Mouse (Mus musculus) CH12.LX (cell line): ENCODE results near the gene Dhdh. TPM values are rescaled to one million over a fixed set of nuclear protein-coding genes. Genes with fewer than 3 reads are reported as not detected.

ENCODE experiments used
- DNase-seq: peaks from one replicate; pipeline ENCODE4 v3.0.0-alpha.2; 2013; ENCODE audit errors: extremely low read depth
- H3K27ac ChIP-seq: 2 replicates; pipeline ENCODE4 v1.5.1; 2012; ENCODE audit warnings: low read depth, mild to moderate bottlenecking, control low read depth, moderate library complexity; ENCODE audit not compliant: insufficient read depth
- H3K27me3 ChIP-seq: replicated peaks from 2 replicates; pipeline ENCODE3; 2012; ENCODE audit warnings: inconsistent platforms
- H3K36me3 ChIP-seq, 2 experiments: replicated peaks in 1 of 2; 2 replicates each; pipeline versions ENCODE3 to v1.6.1; 2012; ENCODE audit warnings: inconsistent platforms in 1 of 2, low read length in 1 of 2, mild to moderate bottlenecking in 1 of 2, mixed read lengths in 1 of 2, moderate library complexity in 1 of 2; ENCODE audit not compliant: control insufficient read depth in 1 of 2, insufficient read depth in 1 of 2
- H3K4me1 ChIP-seq, 2 experiments: 2 replicates each; pipeline ENCODE4 v1.6.1; 2012; ENCODE audit warnings: inconsistent platforms in 1 of 2, moderate library complexity in 1 of 2; ENCODE audit not compliant: insufficient read depth in 2 of 2, control insufficient read depth in 1 of 2
- H3K4me2 ChIP-seq: 2 replicates; pipeline ENCODE4 v1.6.1; 2012; ENCODE audit warnings: low read depth, mild to moderate bottlenecking, control low read depth; ENCODE audit not compliant: poor library complexity, insufficient read depth, severe bottlenecking
- H3K4me3 ChIP-seq, 3 experiments: fragments of 150-350 bp in 1 of 3; sonication (generic) in 1 of 3; replicated peaks in 1 of 3; 2 replicates each; pipeline versions ENCODE3 to v1.5.1; 2011 to 2012; ENCODE audit warnings: low read depth in 2 of 3, low read length in 2 of 3, mild to moderate bottlenecking in 2 of 3, moderate library complexity in 2 of 3, control low read depth in 1 of 3, improper control_type of control experiment in 1 of 3, inconsistent platforms in 1 of 3, mixed read lengths in 1 of 3; ENCODE audit not compliant: poor library complexity in 1 of 3
- H3K79me2 ChIP-seq: replicated peaks from 2 replicates; pipeline ENCODE4 v1.6.1; 2012; ENCODE audit warnings: mild to moderate bottlenecking, moderate library complexity; ENCODE audit not compliant: control insufficient read depth, poor library complexity, insufficient read depth, severe bottlenecking; ENCODE audit errors: extremely low read depth
- H3K9ac ChIP-seq: 2 replicates; pipeline ENCODE4 v1.6.1; 2012; ENCODE audit warnings: low read depth, mild to moderate bottlenecking, control low read depth, moderate library complexity; ENCODE audit not compliant: insufficient read depth
- H3K9me3 ChIP-seq: replicated peaks from 2 replicates; pipeline ENCODE3; 2012; ENCODE audit warnings: low read length, inconsistent platforms, mixed read lengths
- CTCF ChIP-seq, 2 experiments: IDR thresholded peaks in 1 of 2; conservative IDR thresholded peaks in 1 of 2; 2 replicates each; pipeline ENCODE4 v1.5.1; 2011 to 2012; ENCODE audit warnings: low read depth in 2 of 2, low read length in 2 of 2, improper control_type of control experiment in 1 of 2, inconsistent platforms in 1 of 2, mild to moderate bottlenecking in 1 of 2, moderate library complexity in 1 of 2
- ELF1 ChIP-seq: IDR thresholded peaks from 2 replicates; pipeline ENCODE4 v1.6.1; 2014; ENCODE audit warnings: low read depth, mild to moderate bottlenecking, inconsistent platforms, low read length, improper control_type of control experiment
- ETS1 ChIP-seq: conservative IDR thresholded peaks from 2 replicates; pipeline ENCODE4 v1.6.1; 2012; ENCODE audit warnings: low read depth, mild to moderate bottlenecking, inconsistent platforms, low read length, improper control_type of control experiment, moderate library complexity
- GABPA ChIP-seq: IDR thresholded peaks from 2 replicates; pipeline ENCODE4 v1.6.1; 2012; ENCODE audit warnings: low read depth, low read length, improper control_type of control experiment, inconsistent platforms; ENCODE audit not compliant: insufficient replicate concordance
- HCFC1 ChIP-seq: IDR thresholded peaks from 2 replicates; pipeline ENCODE4 v1.6.1; 2012; ENCODE audit warnings: low read depth, mild to moderate bottlenecking, inconsistent platforms, low read length, improper control_type of control experiment
- IRF4 ChIP-seq: IDR thresholded peaks from 2 replicates; pipeline ENCODE4 v1.6.1; 2014; ENCODE audit warnings: low read depth, mild to moderate bottlenecking, inconsistent platforms, low read length, improper control_type of control experiment
- JUND ChIP-seq: conservative IDR thresholded peaks from 2 replicates; pipeline ENCODE4 v1.6.1; 2011; ENCODE audit warnings: low read depth, low read length, improper control_type of control experiment
- MAZ ChIP-seq: IDR thresholded peaks from 2 replicates; pipeline ENCODE4 v1.6.1; 2012; ENCODE audit warnings: low read depth, mild to moderate bottlenecking, inconsistent platforms, low read length, improper control_type of control experiment, moderate library complexity
- MXI1 ChIP-seq: IDR thresholded peaks from 2 replicates; pipeline ENCODE4 v1.6.1; 2011; ENCODE audit warnings: mild to moderate bottlenecking, low read depth, low read length, improper control_type of control experiment
- NRF1 ChIP-seq: IDR thresholded peaks from 2 replicates; pipeline ENCODE4 v1.6.1; 2014; ENCODE audit warnings: low read depth, mild to moderate bottlenecking, inconsistent platforms, low read length, improper control_type of control experiment, moderate library complexity
- PAX5 ChIP-seq: IDR thresholded peaks from 2 replicates; pipeline ENCODE4 v1.6.1; 2012; ENCODE audit warnings: low read length, inconsistent platforms, mixed read lengths
- RAD21 ChIP-seq: IDR thresholded peaks from 2 replicates; pipeline ENCODE4 v1.6.1; 2011; ENCODE audit warnings: low read depth, mild to moderate bottlenecking, low read length, improper control_type of control experiment, moderate library complexity
- SIN3A ChIP-seq: IDR thresholded peaks from 2 replicates; pipeline ENCODE4 v1.6.1; 2012; ENCODE audit warnings: low read length, improper control_type of control experiment, inconsistent platforms
- SMC3 ChIP-seq: IDR thresholded peaks from 2 replicates; pipeline ENCODE4 v1.6.1; 2011; ENCODE audit warnings: low read depth, low read length, improper control_type of control experiment
- TBP ChIP-seq: conservative IDR thresholded peaks from 2 replicates; pipeline ENCODE4 v1.6.1; 2011; ENCODE audit warnings: low read depth, low read length, improper control_type of control experiment
- TCF12 ChIP-seq: IDR thresholded peaks from 2 replicates; pipeline ENCODE4 v1.6.1; 2014; ENCODE audit warnings: low read depth, mild to moderate bottlenecking, inconsistent platforms, low read length, improper control_type of control experiment
- UBTF ChIP-seq: IDR thresholded peaks from 2 replicates; pipeline ENCODE4 v1.6.1; 2012; ENCODE audit warnings: low read depth, mild to moderate bottlenecking, inconsistent platforms, low read length, improper control_type of control experiment, moderate library complexity
- USF1 ChIP-seq: IDR thresholded peaks from 2 replicates; pipeline ENCODE4 v1.6.1; 2014; ENCODE audit warnings: low read depth, mild to moderate bottlenecking, inconsistent platforms, low read length, improper control_type of control experiment
- ZC3H11A ChIP-seq: IDR thresholded peaks from 2 replicates; pipeline ENCODE4 v1.6.1; 2012; ENCODE audit warnings: low read depth, mild to moderate bottlenecking, inconsistent platforms, low read length, improper control_type of control experiment
- ZNF384 ChIP-seq: IDR thresholded peaks from 2 replicates; pipeline ENCODE4 v1.6.1; 2012; ENCODE audit warnings: low read depth, low read length, improper control_type of control experiment, inconsistent platforms
- dilution Hi-C: fragments of 300-500 bp; cut with MboI; formaldehyde crosslinking; loops from 2 replicates; pipeline ENCODE4 v1.14.3; 2020; ENCODE audit warnings: low sequenced_read_pairs; ENCODE audit not compliant: extremely low pct_unique_long_range_greater_than_20kb, extremely low pct_ligation_motif_present
- in situ Hi-C: fragments of 300-500 bp; cut with MboI; formaldehyde crosslinking; loops from 3 replicates; pipeline ENCODE4 v1.14.3; 2019; ENCODE audit warnings: low sequenced_read_pairs, low pct_ligation_motif_present, low pct_unique_long_range_greater_than_20kb, mixed read lengths
- polyA plus RNA-seq: library from polyadenylated mRNA; unstranded; fragments of >175 nt; gene quantifications from 2 replicates; pipeline ENCODE4 v1.2.1, GENCODE M21; 2012; ENCODE audit warnings: low read depth; ENCODE audit not compliant: insufficient read length
- total RNA-seq, 2 experiments: library from RNA; depleted of rRNA; stranded (reverse); fragments of 300-350 nt in 1 of 2; fragments of >200 nt in 1 of 2; gene quantifications; 2 replicates each; pipeline ENCODE4 v1.2.3; 2012 to 2014

Dhdh gene
- total and polyA plus RNA-seq, 3 experiments: 5.9 to 18.0 (median 7.2) TPM

DNA sequence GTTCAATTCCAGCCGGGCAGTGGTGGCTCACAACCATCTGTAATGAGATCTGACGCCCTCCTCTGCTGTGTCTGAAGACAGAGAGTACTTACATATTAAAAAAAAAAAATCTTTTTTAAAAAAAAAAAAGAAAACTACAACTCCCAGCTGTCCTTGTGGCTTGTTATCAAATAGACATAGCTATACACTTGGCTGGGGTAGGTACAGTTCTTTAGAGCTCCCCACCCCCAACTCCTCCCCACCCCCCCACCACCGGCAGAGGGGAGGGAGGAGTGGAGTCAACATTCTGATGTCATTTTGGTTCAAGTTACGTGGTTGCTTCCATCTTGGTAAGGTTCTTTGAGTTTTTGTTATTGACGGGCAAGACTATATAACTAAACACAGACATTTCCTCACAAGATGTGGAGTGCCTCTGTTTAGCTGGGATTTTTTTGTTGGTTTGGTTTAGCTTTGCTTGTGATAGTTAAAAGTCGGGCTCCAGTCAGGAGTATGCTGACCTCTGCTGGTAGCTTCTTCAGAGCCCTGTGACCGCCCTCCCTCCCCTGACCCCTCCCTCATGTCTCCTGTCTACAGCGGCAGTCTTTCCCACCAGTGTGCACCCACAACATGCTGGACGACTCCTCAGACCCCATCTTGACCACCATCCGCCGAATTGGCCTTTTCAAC is 41.1 kb downstream of the Dhdh start (continued):
- no peak for TF ChIP-seq MAZ
- TF ChIP-seq SMC3: peak; percentile 22
- TF ChIP-seq ETS1: no peak
- TF ChIP-seq IRF4: no peak
- TF ChIP-seq SIN3A: 0 out of 2 replicates have a peak, but pooled peaks have one; percentile 20
- TF ChIP-seq GABPA: no peak
- TF ChIP-seq TBP: no peak
- no peak for TF ChIP-seq ELF1
- TF ChIP-seq ZC3H11A: no peak
- TF ChIP-seq PAX5: no peak
- no peak for TF ChIP-seq NRF1
- TF ChIP-seq, all 38 proteins: peak for 6

DNA sequence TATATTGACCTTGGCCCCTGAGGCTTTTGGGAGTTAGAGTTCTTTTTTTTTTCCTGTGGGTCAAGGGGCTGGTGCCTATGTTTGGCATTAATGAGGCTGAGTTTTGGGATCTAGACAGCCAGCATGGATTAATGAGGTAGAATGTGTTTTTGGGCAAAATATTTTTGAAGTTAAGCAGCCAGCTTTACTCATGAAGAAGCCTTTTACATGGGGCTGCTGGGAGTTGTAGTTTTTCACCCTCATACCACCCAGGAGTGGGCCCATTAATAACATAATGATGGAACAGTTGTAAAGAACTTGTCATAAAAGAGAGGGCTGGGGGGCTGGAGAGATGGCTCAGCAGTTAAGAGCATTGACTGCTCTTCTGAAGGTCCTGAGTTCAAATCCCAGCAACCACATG is 42.0 kb downstream of the Dhdh start:
- no peak overlapping the region for H3K27ac ChIP-seq
- H3K27me3 ChIP-seq: no peaks in the 10 kb centered on the region
- peak; percentile 61 for TF ChIP-seq HCFC1
- TF ChIP-seq ELF1: no peak
- dilution Hi-C loops (no loop called here), in situ Hi-C loops (no loop called here)
- H3K4me3 ChIP-seq: no peak overlapping the region
- H3K4me2 ChIP-seq: no peak overlapping the region
- no peaks in the 10 kb centered on the region for H3K9me3 ChIP-seq
- no peaks in the 10 kb centered on the region for H3K79me2 ChIP-seq
- H3K36me3 ChIP-seq: peaks cover 35 to 64% of the 10 kb centered on the region in 2 experiments
- no peak for DNase-seq
- H3K9ac ChIP-seq: no peak overlapping the region
- H3K4me1 ChIP-seq: peaks cover 2 to 16% of the 10 kb centered on the region in 2 experiments

DNA sequence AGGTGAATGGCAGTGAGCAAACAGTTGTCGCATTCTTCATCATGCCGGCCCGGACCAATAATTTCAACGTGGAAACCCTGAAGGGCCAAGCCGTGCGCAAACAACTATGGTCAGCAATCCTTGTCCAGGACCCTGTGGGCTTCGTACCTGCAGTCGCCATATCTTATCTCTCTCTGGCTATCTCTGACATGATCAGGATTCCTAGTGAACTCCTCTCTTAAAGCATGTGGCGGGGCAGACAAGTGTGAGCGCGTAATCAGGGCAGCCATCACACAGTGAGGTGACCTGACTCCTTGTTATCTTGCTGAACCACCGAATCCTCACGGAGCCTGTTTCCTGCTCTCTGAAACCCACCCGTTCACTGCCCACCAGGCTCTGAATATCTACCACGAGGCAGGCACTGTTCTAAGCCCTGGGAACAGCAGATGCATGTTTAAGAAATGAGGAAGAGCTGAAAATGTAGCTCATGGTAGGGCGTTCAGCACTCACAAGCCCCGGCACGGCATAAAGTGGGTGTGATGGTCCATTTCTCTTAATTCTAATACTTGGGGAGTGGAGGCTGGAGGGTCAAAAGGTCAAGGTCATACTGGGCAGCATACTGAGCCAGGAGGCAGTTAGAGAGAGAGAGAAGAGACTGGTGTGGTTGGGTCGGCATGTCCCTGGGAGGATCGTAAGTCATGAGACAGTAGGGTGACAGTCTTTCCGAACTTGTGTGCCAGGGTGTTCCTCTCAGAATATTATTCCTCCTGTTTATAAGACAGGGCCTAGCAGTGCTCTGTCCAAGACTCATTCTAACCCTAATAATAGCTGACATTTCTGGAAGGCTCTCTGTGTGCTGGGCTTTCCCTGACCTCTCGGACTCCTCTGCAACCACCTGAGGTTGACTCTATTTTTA is 44.8 kb downstream of the Dhdh start:
- H3K36me3 ChIP-seq: peaks cover 35 to 73% of the 10 kb centered on the region in 2 experiments
- no peaks in the 10 kb centered on the region for H3K27me3 ChIP-seq
- no peaks in the 10 kb centered on the region for H3K9me3 ChIP-seq
- peaks cover 2 to 13% of the 10 kb centered on the region in 2 experiments; a peak in 3 of 4 replicates for H3K4me1 ChIP-seq
- H3K4me2 ChIP-seq: no peak overlapping the region
- H3K79me2 ChIP-seq: no peaks in the 10 kb centered on the region
- no peak for DNase-seq
- H3K9ac ChIP-seq: no peak overlapping the region
- H3K4me3 ChIP-seq: no peak overlapping the region
- in situ Hi-C loops: no loop called here
- no peak overlapping the region for H3K27ac ChIP-seq
- no peak for TF ChIP-seq MXI1
- TF ChIP-seq USF1: no peak
- no peak for TF ChIP-seq ZNF384
- no peak for TF ChIP-seq RAD21
- no peak for TF ChIP-seq ELF1
- no peak for TF ChIP-seq PAX5
- TF ChIP-seq UBTF: no peak
- TF ChIP-seq JUND: no peak
- no peak for TF ChIP-seq CTCF (conservative IDR thresholded peaks at IDR 0.05 in 1 of 2, IDR thresholded peaks at IDR 0.05 in 1 of 2; ENCODE audit: low read depth in 2 of 2, low read length in 2 of 2)
- no peak for TF ChIP-seq TCF12
- dilution Hi-C loops: no loop called here
